Mouse (Mus musculus): ENCODE results near the gene Atxn2. TPM values are rescaled to one million over a fixed set of nuclear protein-coding genes. Genes with fewer than 3 reads are reported as not detected.

Atxn2 gene
- polyA plus RNA-seq (2012; rRNA removed) = 62.7 and 68.1 TPM in 2 replicates

GRCm38 (mm10) chr5:121711174-121711927, at the start of gene Atxn2:
Gene Atxn2 (plus strand): TSS chr5:121711337.

DNA sequence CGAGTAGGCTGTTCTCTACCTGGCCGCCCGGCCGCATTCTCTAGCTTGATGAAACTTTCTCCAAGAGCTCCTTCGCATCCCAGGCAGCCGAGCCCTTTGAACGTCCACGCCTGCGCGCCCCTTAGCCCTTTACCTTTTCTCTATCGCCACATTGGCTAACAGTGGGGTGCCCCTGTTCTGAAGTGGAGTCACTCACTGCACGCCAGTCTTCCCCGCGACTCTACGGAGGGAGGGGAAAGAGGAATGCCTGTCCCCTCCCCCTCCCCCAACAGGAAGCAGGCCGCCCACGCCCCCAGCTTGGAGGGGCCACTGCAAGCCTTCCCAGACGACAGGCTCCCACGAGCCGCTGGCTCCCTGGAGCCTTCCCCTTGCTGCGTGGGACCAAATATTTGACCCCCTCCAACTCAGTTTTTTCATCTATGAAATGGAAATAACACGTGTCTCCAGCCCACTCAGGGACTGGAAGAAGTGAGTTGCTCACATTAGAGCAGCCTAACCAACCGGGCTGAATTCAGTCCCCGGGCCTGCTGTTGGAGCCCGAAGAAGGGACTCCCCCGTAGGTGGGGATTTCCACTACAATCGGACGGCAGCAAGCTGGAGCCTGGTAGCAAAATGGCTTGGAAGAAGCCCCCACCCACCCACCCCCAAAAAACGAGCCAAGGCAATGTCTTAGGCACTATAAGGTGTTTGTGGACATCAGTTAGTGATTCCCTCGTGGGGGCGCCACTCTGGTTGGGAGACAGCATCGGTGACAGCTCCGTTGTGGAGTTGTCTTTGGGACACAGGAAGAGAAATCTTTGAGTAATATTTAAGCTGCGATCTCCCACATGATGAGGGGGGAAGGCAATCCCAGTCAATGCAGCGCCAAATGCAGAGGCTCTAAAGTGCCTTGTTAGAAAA, 126.6 kb downstream of the Atxn2 start, which contains the start of gene Sh2b3:
Sh2b3 (minus strand) TSS at position 206 of the 900 bp plus-strand sequence.

GRCm38 (mm10) chr5:121848743-121849142, 137.6 kb downstream of the Atxn2 start, which contains the start of gene Pheta1:
Gene Pheta1 (plus strand): TSS chr5:121848984.

Other genes starting within 250 kb of the Atxn2 start
- not detected in 2 replicates for gene Adam1b, start 207.9 kb upstream of the Atxn2 start, polyA plus RNA-seq (2012; rRNA removed)
- 0.66 and 1.3 TPM in 2 replicates for gene Adam1a, start 165.9 kb upstream of the Atxn2 start, polyA plus RNA-seq (2012; rRNA removed)
- not detected in 2 replicates for gene Gm42878, start 165.9 kb upstream of the Atxn2 start, polyA plus RNA-seq (2012; rRNA removed)
- 7.4 and 8.5 TPM in 2 replicates for gene Mapkapk5, start 165.4 kb upstream of the Atxn2 start, polyA plus RNA-seq (2012; rRNA removed)
- gene Aldh2, start 117.5 kb upstream of the Atxn2 start, polyA plus RNA-seq (2012; rRNA removed) = 326 and 343 TPM in 2 replicates
- 2.2 and 2.5 TPM in 2 replicates for gene Acad12, start 92.4 kb upstream of the Atxn2 start, polyA plus RNA-seq (2012; rRNA removed)
- gene Acad10, start 50.8 kb upstream of the Atxn2 start, polyA plus RNA-seq (2012; rRNA removed) = 2.0 and 2.2 TPM in 2 replicates
- gene Brap, start 50.8 kb upstream of the Atxn2 start, polyA plus RNA-seq (2012; rRNA removed) = 9.2 and 10.1 TPM in 2 replicates
- 12.3 and 23.1 TPM in 2 replicates for gene Sh2b3, start 126.3 kb downstream of the Atxn2 start, polyA plus RNA-seq (2012; rRNA removed)
- gene Pheta1, start 137.6 kb downstream of the Atxn2 start, polyA plus RNA-seq (2012; rRNA removed) = 64.6 and 83.4 TPM in 2 replicates

Data from stomach, adult 2 months (tissue).